Mouse (Mus musculus) kidney, adult 2 months (tissue): ENCODE data around the gene Wwox.

Source experiments
- CTCF ChIP-seq: fragments of 200-500 bp; conservative IDR thresholded peaks from 2 replicates; pipeline ENCODE4 v1.5.1; 2011; ENCODE audit warnings: low read depth, mild to moderate bottlenecking, control low read depth, low read length, moderate library complexity, mixed read lengths; ENCODE audit not compliant: insufficient read depth, insufficient read length
- POLR2A ChIP-seq: fragments of 200-500 bp; IDR thresholded peaks from one replicate; pipeline ENCODE4 v1.6.1; 2011; ENCODE audit warnings: low read depth, low read length, control low read depth

DNA sequence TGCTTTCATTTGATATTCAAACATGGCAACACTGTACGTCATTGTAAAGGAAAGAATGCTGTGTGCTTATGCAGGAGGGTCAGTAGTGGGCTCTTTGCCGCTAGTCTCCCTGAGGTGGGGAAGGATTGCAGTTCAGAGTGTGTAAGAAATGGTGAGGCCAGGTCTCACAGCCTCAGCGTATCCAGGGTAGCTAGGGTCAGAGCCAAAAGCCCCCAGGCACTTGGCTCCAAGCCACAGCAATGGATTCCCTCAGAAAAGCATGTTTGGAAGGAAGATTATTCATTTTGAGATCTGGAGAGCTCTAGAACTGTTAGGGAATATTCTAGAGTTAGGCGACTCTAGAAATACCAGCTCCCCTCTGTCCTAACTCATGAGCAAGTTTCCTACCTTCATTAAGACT lies 279.4 kb downstream of the Wwox start:
- TF ChIP-seq CTCF = no peak
- no peak for TF ChIP-seq POLR2A
